Mouse (Mus musculus): Measurements from ENCODE around the gene Gm281.

GRCm38 (mm10) chr14:13907145-13907544 lies 7.1 kb downstream of the Gm281 start:
- TF ChIP-seq CTCF (IDR thresholded peaks at IDR 0.05; ENCODE audit: low read depth, low read length): no peak
- no peak for TF ChIP-seq GATA2 (IDR thresholded peaks at IDR 0.05; ENCODE audit: borderline replicate concordance, low read depth, low read length)
- TF ChIP-seq TAL1 (conservative IDR thresholded peaks at IDR 0.05; ENCODE audit: low read depth, low read length): no peak
- no peak for TF ChIP-seq GATA1 (IDR thresholded peaks at IDR 0.05; ENCODE audit: borderline replicate concordance, low read length)
- no peak for TF ChIP-seq POLR2AphosphoS5 (IDR thresholded peaks at IDR 0.05; ENCODE audit: insufficient replicate concordance, low read depth, low read length)
